Mouse (Mus musculus) retina, postnatal 1 day (tissue): ENCODE measurements around the gene Hipk2.
"Not testable (repeated sequence)": the region's sequence is repeated elsewhere in the genome, so short reads cannot be mapped to it uniquely, and the experiment has no call there.

ENCODE experiments used
- DNase-seq: peaks from one replicate; pipeline ENCODE4 v3.0.0-alpha.2; 2012

Gene Hipk2

DNA sequence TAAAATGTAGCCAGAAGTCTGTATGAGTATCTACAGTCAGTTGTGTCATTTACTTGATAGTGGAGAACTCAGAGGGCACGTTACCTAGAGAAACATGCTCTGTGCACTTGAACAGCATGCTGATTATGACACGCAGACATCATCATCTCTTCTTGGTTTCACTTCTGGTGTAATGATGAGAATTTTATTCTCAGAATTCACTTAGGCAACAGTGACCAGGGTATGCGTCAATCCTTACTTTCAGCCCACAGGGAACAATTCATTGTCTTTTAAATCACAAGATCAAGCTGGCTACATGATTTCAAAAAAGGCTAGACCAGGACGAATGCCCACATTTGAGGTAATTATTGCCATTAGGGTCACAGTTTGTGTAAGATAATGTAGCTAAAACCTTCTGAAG lies 185.3 kb downstream of the Hipk2 start:
- DNase-seq: no peak

GRCm38 (mm10) chr6:38688841-38689240 lies 187.1 kb downstream of the Hipk2 start:
- DNase-seq: no peak

- peak; percentile 63 for DNase-seq
Observed at GRCm38 (mm10) chr6:38687216-38687615, 188.7 kb downstream of the Hipk2 start.

DNA sequence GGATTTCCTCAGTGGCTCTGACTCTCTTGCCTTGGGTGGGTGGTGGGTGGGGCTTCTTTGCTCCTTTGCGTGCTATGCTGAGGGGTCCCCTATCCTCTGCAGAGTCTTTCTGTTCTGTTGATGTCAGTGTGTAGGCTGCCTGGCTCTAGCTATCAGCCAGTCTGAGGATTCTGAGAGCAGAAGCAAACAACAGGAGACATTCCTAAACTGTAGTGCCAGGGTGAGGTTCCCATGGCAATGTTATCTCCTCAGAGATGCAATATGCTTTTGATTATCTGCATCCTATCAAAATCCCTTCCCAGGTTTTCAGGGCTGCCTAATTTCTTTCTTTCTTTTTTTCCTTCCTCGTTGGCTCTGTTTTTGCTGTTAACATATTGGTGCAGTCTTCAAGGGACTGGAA lies 193.4 kb downstream of the Hipk2 start:
- no peak for DNase-seq

- DNase-seq: no peak
Observed at GRCm38 (mm10) chr6:38677629-38678028, 198.3 kb downstream of the Hipk2 start.

GRCm38 (mm10) chr6:38676723-38677122 lies 199.2 kb downstream of the Hipk2 start:
- no peak for DNase-seq

DNA sequence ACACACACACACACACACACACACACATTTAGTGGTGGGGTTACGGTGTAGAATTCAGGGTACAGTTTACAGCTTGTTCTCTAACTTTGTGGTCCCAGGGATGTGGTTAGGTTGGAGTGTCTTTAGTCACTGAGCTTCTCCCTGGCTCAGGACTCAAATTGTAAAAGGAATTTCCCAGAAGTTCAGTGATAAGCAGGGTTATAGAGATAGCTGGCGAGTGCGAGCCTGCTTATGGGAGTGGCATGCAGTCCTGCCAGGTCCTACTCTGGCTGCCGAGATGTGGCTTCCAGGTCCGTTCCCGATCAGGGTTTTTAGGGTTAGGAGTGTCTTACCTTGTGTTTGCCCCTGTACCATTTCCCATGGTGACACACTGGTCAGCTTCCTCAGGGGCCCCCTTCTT lies 199.7 kb downstream of the Hipk2 start:
- DNase-seq: no peak

DNA sequence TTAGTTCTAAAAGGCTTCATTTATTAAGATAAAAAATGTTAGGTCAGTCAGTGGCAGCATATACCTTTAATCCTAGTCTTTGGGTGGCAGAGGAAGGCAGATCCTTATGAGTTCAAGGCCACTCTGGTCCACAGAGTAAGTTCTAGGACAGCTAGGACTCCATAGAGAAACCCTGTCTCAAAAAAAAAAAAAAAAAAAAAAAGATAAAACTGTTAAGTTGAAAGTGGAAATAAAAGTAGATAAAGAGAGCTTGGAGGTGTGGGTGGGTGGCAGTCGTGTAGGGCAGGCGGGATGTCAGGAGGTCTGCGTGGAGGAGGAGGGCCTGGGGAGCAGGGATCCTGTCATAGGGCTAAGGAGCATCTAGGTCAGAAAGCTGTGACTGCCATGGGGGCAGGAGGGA lies 204.0 kb downstream of the Hipk2 start:
- no peak for DNase-seq

DNA sequence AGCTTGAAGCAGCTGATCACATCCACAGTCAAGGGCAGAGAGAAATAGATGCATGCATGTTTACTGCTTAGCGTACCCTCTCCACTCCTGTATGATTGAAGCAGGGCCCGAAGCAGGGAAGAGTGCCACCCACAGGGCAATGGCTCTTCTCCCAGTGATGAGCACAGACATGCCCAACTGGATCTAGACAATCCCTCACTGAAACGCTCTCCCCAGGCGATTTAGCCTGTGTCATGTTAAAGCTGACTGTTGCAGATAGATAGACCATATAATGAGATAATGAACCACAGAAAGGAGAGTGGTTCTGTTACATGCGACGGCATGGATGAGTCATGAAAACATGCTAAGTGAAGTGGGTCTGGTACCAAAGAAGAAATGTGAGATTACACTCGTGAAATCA lies 204.7 kb downstream of the Hipk2 start:
- no peak for DNase-seq

GRCm38 (mm10) chr6:38670488-38670887 lies 205.5 kb downstream of the Hipk2 start:
- not testable (repeated sequence) for DNase-seq

DNA sequence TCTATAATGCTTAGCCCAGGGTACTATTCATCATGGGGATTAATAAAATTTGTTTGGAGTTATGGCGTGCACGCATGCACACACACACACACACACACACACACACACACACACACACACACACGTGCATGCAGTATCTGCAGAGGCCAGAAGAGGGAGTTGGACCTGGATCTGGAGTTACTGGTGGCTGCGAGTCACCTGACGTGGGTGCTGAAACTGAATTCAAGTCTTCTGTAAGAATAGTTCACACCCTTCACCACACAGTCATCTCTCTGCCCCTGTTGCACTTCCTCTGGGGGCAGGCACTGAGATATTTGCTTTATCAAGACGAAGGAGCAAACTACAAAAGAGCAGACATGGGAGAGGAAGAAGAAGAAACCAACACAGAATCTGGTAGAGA lies 206.4 kb downstream of the Hipk2 start:
- DNase-seq: peak; percentile 19

GRCm38 (mm10) chr6:38662714-38663615 lies 213.0 kb downstream of the Hipk2 start, which contains the start of gene Clec2l:
Gene Clec2l (plus strand): TSS chr6:38663069.
- peak; percentile 79 for DNase-seq

- DNase-seq: no peak
Observed at GRCm38 (mm10) chr6:38661626-38662025, 214.3 kb downstream of the Hipk2 start.

DNA sequence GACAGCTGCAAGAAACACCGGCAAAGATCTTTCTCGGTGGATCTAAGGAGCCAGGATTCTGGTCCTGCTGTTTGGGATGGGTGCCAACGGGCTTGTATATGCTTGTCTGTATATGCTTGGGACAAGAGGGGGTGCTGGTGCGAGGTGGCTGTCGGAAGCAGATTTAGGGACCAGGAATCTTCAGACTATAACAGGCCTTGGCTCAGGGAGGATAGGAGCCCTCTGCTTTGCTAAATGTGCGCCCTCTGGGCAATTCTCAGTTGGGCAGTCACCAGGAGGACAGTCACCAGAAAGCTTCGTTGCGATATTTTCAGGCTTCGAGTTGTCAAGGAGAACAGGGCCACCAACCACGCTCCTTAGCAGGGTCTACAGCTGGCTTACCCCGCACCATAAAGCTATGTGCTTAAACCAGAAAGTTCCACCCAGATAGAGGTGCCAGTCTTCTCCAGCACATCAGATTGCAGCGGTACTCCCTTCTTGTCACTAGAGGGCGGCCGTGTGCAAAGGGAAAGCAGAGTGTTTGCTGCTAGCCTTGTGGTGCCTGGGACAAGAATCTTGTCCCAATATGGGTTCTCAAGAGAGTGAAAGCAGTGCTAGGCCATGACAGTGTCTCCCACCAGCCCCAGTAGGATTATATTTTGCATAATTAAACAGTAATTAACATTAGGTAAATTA lies 225.6 kb downstream of the Hipk2 start:
- DNase-seq: peak; percentile 86

GRCm38 (mm10) chr6:38649545-38649944 lies 226.4 kb downstream of the Hipk2 start:
- peak; percentile 40 for DNase-seq
